Mouse (Mus musculus): Measurements from ENCODE around the gene Brix1.

GRCm38 (mm10) chr15:10487246-10487645 is 1.5 kb upstream of the Brix1 start:
- no peak for TF ChIP-seq POLR2A (IDR thresholded peaks at IDR 0.05; ENCODE audit: borderline replicate concordance, extremely low read depth, low read depth, low read length)
- no peak for TF ChIP-seq CTCF (IDR thresholded peaks at IDR 0.05; ENCODE audit: insufficient read depth, low read length)

Data from lung, adult 2 months (tissue).